Mouse (Mus musculus) forebrain, embryonic 11.5 days (tissue): ENCODE measurements at regions not wholly inside any gene's neighbourhood (a gene's known extent, or its start where the extent isn't known, plus 50 kb on each side); places are given as distances from the start of the nearest gene placed in this dataset.
A peak's percentile ranks its signal among the peaks of the same experiment; 100 is the strongest.

Source experiments
- ATAC-seq: fragments of 200-750 bp; cut with Nextera tagmentation; replicated peaks from 2 replicates; pipeline ENCODE4 v1.8.0; 2017; ENCODE audit warnings: moderate TSS enrichment; ENCODE audit not compliant: low FRiP score
- DNase-seq: peaks from one replicate; pipeline ENCODE4 v3.0.0-alpha.2; 2017; ENCODE audit warnings: low spot score
- H3K27ac ChIP-seq: fragments of 300-500 bp; sonication (generic); 2 replicates; pipeline ENCODE4 v1.5.1; 2014; ENCODE audit warnings: low read depth, low read length
- H3K27me3 ChIP-seq: fragments of 300-500 bp; sonication (generic); 2 replicates; pipeline ENCODE4 v1.6.1; 2014; ENCODE audit warnings: mild to moderate bottlenecking, low read length, mixed read lengths; ENCODE audit not compliant: control insufficient read depth, insufficient read depth
- H3K36me3 ChIP-seq: fragments of 300-500 bp; sonication (generic); 2 replicates; pipeline ENCODE4 v1.6.1; 2014; ENCODE audit warnings: mild to moderate bottlenecking, low read length, moderate library complexity, mixed read lengths; ENCODE audit not compliant: control insufficient read depth, insufficient read depth
- H3K4me1 ChIP-seq: fragments of 300-500 bp; sonication (generic); replicated peaks from 2 replicates; pipeline ENCODE4 v1.6.1; 2014; ENCODE audit warnings: low read length, mixed read lengths; ENCODE audit not compliant: control insufficient read depth, insufficient read depth
- H3K4me2 ChIP-seq: fragments of 300-500 bp; sonication (generic); 2 replicates; pipeline ENCODE4 v1.6.1; 2014; ENCODE audit warnings: low read depth, mild to moderate bottlenecking, low read length, moderate library complexity, mixed read lengths; ENCODE audit not compliant: severe bottlenecking
- H3K4me3 ChIP-seq: fragments of 300-500 bp; sonication (generic); 2 replicates; pipeline ENCODE4 v1.5.1; 2014; ENCODE audit warnings: low read depth, low read length
- H3K9ac ChIP-seq: fragments of 300-500 bp; sonication (generic); 2 replicates; pipeline ENCODE4 v1.6.1; 2014; ENCODE audit warnings: low read length
- H3K9me3 ChIP-seq: fragments of 300-500 bp; sonication (generic); 2 replicates; pipeline ENCODE4 v1.6.1; 2016; ENCODE audit warnings: low read length, mixed read lengths; ENCODE audit not compliant: control insufficient read depth
- WGBS: fragments of 180-500 bp; shearing (Covaris S2); extraction: QIAGEN DNeasy Blood & Tissue Kit; methylation state at CpG from one replicate; pipeline ENCODE4 v1.1.7; 2014; 5-methylcytosine and 5-hydroxymethylcytosine counted together

GRCm38 (mm10) chr9:46457945-46458344 lies 138.2 kb upstream of the 4931429L15Rik start:
- Histone ChIP-seq H3K27ac (no peak overlapping the region), H3K9ac (no peak overlapping the region), H3K4me1 (no peaks in the 10 kb centered on the region; the same call in 1 of the 2 replicates), H3K36me3 (no peaks in the 10 kb centered on the region), H3K27me3 (no peaks in the 10 kb centered on the region), H3K4me3 (no peak overlapping the region), H3K9me3 (no peaks in the 10 kb centered on the region), H3K4me2 (no peak overlapping the region)
- DNase-seq = no peak
- 70% methylated on average over 6 of the region's 6 CpGs for WGBS
- no peak for ATAC-seq

- no peaks in the 10 kb centered on the region; the same call in 1 of the 2 replicates for H3K4me1 ChIP-seq
- no peaks in the 10 kb centered on the region for H3K27me3 ChIP-seq
- ATAC-seq (no peak), DNase-seq (no peak)
- no peak overlapping the region for H3K4me3 ChIP-seq
- no peaks in the 10 kb centered on the region for H3K36me3 ChIP-seq
- H3K9ac ChIP-seq = no peak overlapping the region
- H3K4me2 ChIP-seq = no peak overlapping the region
- H3K27ac ChIP-seq = no peak overlapping the region
- no peaks in the 10 kb centered on the region for H3K9me3 ChIP-seq
- 67% methylated on average over 7 of the region's 7 CpGs for WGBS
Observed at GRCm38 (mm10) chr9:46454807-46455610, 135.2 kb upstream of the 4931429L15Rik start.

GRCm38 (mm10) chr9:46443191-46444095 lies 123.7 kb upstream of the 4931429L15Rik start:
- peak overlapping the region; percentile 33 for H3K9ac ChIP-seq
- peak; percentile 66 for ATAC-seq

GRCm38 (mm10) chr9:46442739-46443181 lies 123.0 kb upstream of the 4931429L15Rik start:
- ATAC-seq = peak; percentile 82
- Histone ChIP-seq H3K4me3 (peak overlapping the region; percentile 25), H3K9me3 (no peaks in the 10 kb centered on the region), H3K4me2 (peak overlapping the region; percentile 61), H3K27me3 (peaks cover 26% of the 10 kb centered on the region), H3K36me3 (no peaks in the 10 kb centered on the region), H3K4me1 (peaks cover 16% of the 10 kb centered on the region), H3K9ac (peak overlapping the region; percentile 33), H3K27ac (peak overlapping the region; percentile 43; the same call in 1 of the 2 replicates)
- peak; percentile 83 for DNase-seq
- WGBS = under 1% methylated on average over 19 of the region's 19 CpGs

More at GRCm38 (mm10) chr9:46443191-46444095, 123.7 kb upstream of the 4931429L15Rik start:
- peaks cover 16% of the 10 kb centered on the region for H3K4me1 ChIP-seq
- under 1% methylated on average over 53 of the region's 53 CpGs for WGBS
- peak; percentile 85 for DNase-seq
- peak overlapping the region; percentile 25 for H3K4me3 ChIP-seq
- H3K27me3 ChIP-seq = peaks cover 26% of the 10 kb centered on the region
- H3K36me3 ChIP-seq = no peaks in the 10 kb centered on the region
- no peaks in the 10 kb centered on the region for H3K9me3 ChIP-seq
- peak overlapping the region; percentile 43; the same call in 1 of the 2 replicates for H3K27ac ChIP-seq
- peak overlapping the region; percentile 61 for H3K4me2 ChIP-seq

DNA sequence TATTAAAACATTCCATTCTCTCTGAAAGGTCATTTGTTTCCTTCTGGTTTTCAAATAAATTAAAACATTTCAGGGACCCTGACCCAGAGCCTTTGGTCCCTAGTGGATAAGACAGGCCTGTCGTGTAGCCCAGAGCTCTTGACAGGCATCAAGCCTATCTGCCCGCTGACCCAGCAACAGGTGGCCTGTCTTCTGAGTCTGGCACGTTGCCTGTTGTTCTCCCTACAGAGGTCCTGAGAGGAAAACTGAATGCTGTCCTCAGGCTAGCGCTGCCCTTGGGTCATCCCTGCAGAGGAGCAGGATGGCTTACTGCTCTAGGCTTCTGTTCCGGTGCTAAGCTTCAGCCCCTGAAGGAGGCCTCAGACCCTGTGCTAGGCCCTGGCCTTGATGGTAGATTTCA lies 120.4 kb upstream of the 4931429L15Rik start:
- Histone ChIP-seq H3K9ac (no peak overlapping the region), H3K4me3 (no peak overlapping the region), H3K27ac (no peak overlapping the region), H3K4me1 (peaks cover 16% of the 10 kb centered on the region), H3K4me2 (no peak overlapping the region), H3K27me3 (peaks cover 23% of the 10 kb centered on the region), H3K36me3 (no peaks in the 10 kb centered on the region), H3K9me3 (peaks cover 1% of the 10 kb centered on the region; the same call in 1 of the 2 replicates)
- 67% methylated on average over 5 of the region's 5 CpGs for WGBS
- no peak for ATAC-seq
- no peak for DNase-seq

DNA sequence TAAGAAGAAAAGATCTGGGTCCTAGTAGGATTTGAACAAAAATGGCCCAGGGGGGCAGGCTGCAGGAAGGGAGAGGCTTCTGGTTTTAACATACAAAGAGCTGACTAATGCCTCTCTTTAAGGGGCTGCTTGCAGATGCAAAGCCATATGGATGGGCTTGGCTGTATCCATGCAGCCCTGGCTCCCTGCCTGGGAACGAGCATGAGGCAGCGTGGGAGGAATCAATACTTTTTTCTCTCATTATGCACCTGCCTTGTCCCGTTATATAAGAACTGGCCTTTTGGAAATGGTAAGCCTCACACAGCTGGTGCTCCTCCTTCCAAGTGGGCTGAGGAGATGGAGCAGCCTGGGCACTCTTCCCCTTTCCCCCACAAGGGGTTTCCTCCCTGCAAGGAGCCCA lies 114.9 kb upstream of the 4931429L15Rik start:
- H3K4me2 ChIP-seq = no peak overlapping the region
- peaks cover 3% of the 10 kb centered on the region; the same call in 1 of the 2 replicates for H3K9me3 ChIP-seq
- DNase-seq (no peak), ATAC-seq (no peak)
- H3K9ac ChIP-seq = no peak overlapping the region
- H3K27me3 ChIP-seq = 0 out of 2 replicates have a peak, but pooled peaks cover 3% of the 10 kb centered on the region
- H3K4me1 ChIP-seq = no peaks in the 10 kb centered on the region
- no peaks in the 10 kb centered on the region for H3K36me3 ChIP-seq
- 89% methylated on average over 3 of the region's 3 CpGs for WGBS
- H3K4me3 ChIP-seq = no peak overlapping the region
- H3K27ac ChIP-seq = no peak overlapping the region

DNA sequence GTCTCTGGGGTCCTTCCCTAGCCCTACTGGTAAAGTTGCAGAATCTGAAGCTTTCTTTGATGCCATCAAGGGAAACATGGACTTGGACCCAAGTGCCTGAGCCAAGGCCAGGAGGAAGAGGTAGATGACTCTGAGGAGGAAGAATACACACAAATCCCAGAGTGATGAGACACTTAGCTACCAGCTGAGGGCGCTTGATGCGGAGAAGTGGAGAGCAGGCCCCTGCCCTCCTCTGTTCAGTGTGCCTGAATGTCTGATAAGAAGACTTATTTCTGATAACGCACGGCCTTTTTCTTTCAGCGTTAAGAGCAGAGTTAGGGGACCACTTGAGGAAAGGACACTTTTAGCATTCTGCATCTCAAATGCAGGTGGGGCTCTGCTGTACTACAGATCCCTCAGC lies 113.9 kb upstream of the 4931429L15Rik start:
- Histone ChIP-seq H3K4me3 (no peak overlapping the region), H3K27ac (no peak overlapping the region), H3K36me3 (no peaks in the 10 kb centered on the region), H3K4me2 (no peak overlapping the region), H3K9me3 (peaks cover 3% of the 10 kb centered on the region; the same call in 1 of the 2 replicates), H3K9ac (no peak overlapping the region), H3K4me1 (no peaks in the 10 kb centered on the region), H3K27me3 (no peaks in the 10 kb centered on the region)
- ATAC-seq = no peak
- DNase-seq = no peak
- WGBS = 83% methylated on average over 5 of the region's 5 CpGs

GRCm38 (mm10) chr9:46431053-46431452 lies 111.3 kb upstream of the 4931429L15Rik start:
- DNase-seq = no peak
- Histone ChIP-seq H3K9ac (no peak overlapping the region), H3K36me3 (no peaks in the 10 kb centered on the region), H3K4me1 (no peaks in the 10 kb centered on the region; the same call in 1 of the 2 replicates), H3K4me2 (no peak overlapping the region), H3K9me3 (peaks cover 3% of the 10 kb centered on the region; the same call in 1 of the 2 replicates), H3K27ac (no peak overlapping the region), H3K27me3 (no peaks in the 10 kb centered on the region), H3K4me3 (no peak overlapping the region)
- no peak for ATAC-seq
- 70% methylated on average over 13 of the region's 13 CpGs for WGBS
